Mouse (Mus musculus) heart, adult 9 months (tissue): ENCODE measurements around the gene Vcl.

Experiments used
- DNase-seq, 2 experiments: peaks; one replicate each; pipeline ENCODE4 v3.0.0; 2022; ENCODE audit warnings: low spot score in 2 of 2

Vcl gene

GRCm38 (mm10) chr14:21013800-21014334 is 84.7 kb downstream of the Vcl start:
- no peak for DNase-seq

GRCm38 (mm10) chr14:21017871-21018270 is 88.7 kb downstream of the Vcl start:
- DNase-seq = no peak

- DNase-seq = no peak
These were observed 89.8 kb downstream of the Vcl start for GRCm38 (mm10) chr14:21018977-21019376.

- DNase-seq = no peak
These were observed 91.2 kb downstream of the Vcl start for GRCm38 (mm10) chr14:21020435-21020834.

GRCm38 (mm10) chr14:21027542-21027941 is 98.3 kb downstream of the Vcl start:
- DNase-seq = no peak

GRCm38 (mm10) chr14:21029025-21029659 is 99.9 kb downstream of the Vcl start:
- no peak for DNase-seq

GRCm38 (mm10) chr14:21031783-21032511 is 102.7 kb downstream of the Vcl start:
- peak; percentile 87 to 95 for DNase-seq

GRCm38 (mm10) chr14:21034271-21034670 is 105.1 kb downstream of the Vcl start:
- DNase-seq = no peak

GRCm38 (mm10) chr14:21034791-21035190 is 105.6 kb downstream of the Vcl start:
- DNase-seq = no peak

- DNase-seq = no peak
These were observed 109.9 kb downstream of the Vcl start for GRCm38 (mm10) chr14:21039077-21039476.

GRCm38 (mm10) chr14:21039623-21040022 is 110.4 kb downstream of the Vcl start:
- no peak for DNase-seq

- no peak for DNase-seq
These were observed 118.6 kb downstream of the Vcl start for GRCm38 (mm10) chr14:21047840-21048239.

- peak in 1 of 2 experiments; percentile 30 for DNase-seq
These were observed 119.7 kb downstream of the Vcl start for GRCm38 (mm10) chr14:21048879-21049278.

- no peak for DNase-seq
These were observed 121.5 kb downstream of the Vcl start for GRCm38 (mm10) chr14:21050734-21051133.

GRCm38 (mm10) chr14:21051380-21052111 is 122.3 kb downstream of the Vcl start:
- no peak for DNase-seq

- DNase-seq = peak; percentile 95
These were observed 123.0 kb downstream of the Vcl start, which contains the start of the genes Ap3m1 and Adk for GRCm38 (mm10) chr14:21052112-21052780. Ap3m1 (minus strand) TSS chr14:21052508. Adk (plus strand) TSS chr14:21052574.

- DNase-seq = peak; percentile 86
These were observed 123.6 kb downstream of the Vcl start for GRCm38 (mm10) chr14:21052781-21053130.

- DNase-seq = no peak
These were observed 124.0 kb downstream of the Vcl start for GRCm38 (mm10) chr14:21053151-21053550.

- DNase-seq = peak in 1 of 2 experiments; percentile 28
These were observed 124.4 kb downstream of the Vcl start for GRCm38 (mm10) chr14:21053586-21053985.

GRCm38 (mm10) chr14:21058972-21059371 is 129.8 kb downstream of the Vcl start:
- DNase-seq = peak; percentile 30 to 63

GRCm38 (mm10) chr14:21062766-21063513 is 133.7 kb downstream of the Vcl start:
- no peak for DNase-seq
